Mouse (Mus musculus) neural tube, embryonic 13.5 days (tissue): ENCODE measurements at regions not wholly inside any gene's neighbourhood (a gene's known extent, or its start where the extent isn't known, plus 50 kb on each side); places are given as distances from the start of the nearest gene placed in this dataset.

Experiments
- ATAC-seq: fragments of 200-750 bp; cut with Nextera tagmentation; 2 replicates; pipeline ENCODE4 v1.8.0; 2017; ENCODE audit warnings: low read depth, mild to moderate bottlenecking, moderate TSS enrichment, moderate library complexity
- H3K27ac ChIP-seq: fragments of 300-500 bp; sonication (generic); replicated peaks from 2 replicates; pipeline ENCODE4 v1.5.1; 2015; ENCODE audit warnings: moderate library complexity, mild to moderate bottlenecking, inconsistent platforms
- H3K27me3 ChIP-seq: fragments of 300-500 bp; sonication (generic); 2 replicates; pipeline ENCODE4 v1.6.1; 2015; ENCODE audit warnings: mild to moderate bottlenecking, inconsistent platforms
- H3K36me3 ChIP-seq: fragments of 300-500 bp; sonication (generic); 2 replicates; pipeline ENCODE4 v1.6.1; 2015; ENCODE audit warnings: mild to moderate bottlenecking, inconsistent platforms
- H3K4me1 ChIP-seq: fragments of 300-500 bp; sonication (generic); replicated peaks from 2 replicates; pipeline ENCODE4 v1.6.1; 2015; ENCODE audit warnings: inconsistent platforms
- H3K4me2 ChIP-seq: fragments of 300-500 bp; sonication (generic); 2 replicates; pipeline ENCODE4 v1.6.1; 2015; ENCODE audit warnings: inconsistent platforms, mild to moderate bottlenecking, moderate library complexity
- H3K4me3 ChIP-seq: fragments of 300-500 bp; sonication (generic); 2 replicates; pipeline ENCODE4 v1.5.1; 2015; ENCODE audit warnings: mild to moderate bottlenecking, inconsistent platforms
- H3K9ac ChIP-seq: fragments of 300-500 bp; sonication (generic); 2 replicates; pipeline ENCODE4 v1.6.1; 2015; ENCODE audit warnings: moderate library complexity, mild to moderate bottlenecking, inconsistent platforms
- H3K9me3 ChIP-seq: fragments of 300-500 bp; sonication (generic); 2 replicates; pipeline ENCODE4 v1.6.1; 2016; ENCODE audit warnings: inconsistent platforms
- WGBS: fragments of 180-500 bp; shearing (Covaris S2); methylation state at CpG from one replicate; pipeline ENCODE4 v1.1.7; 2015; 5-methylcytosine and 5-hydroxymethylcytosine counted together

DNA sequence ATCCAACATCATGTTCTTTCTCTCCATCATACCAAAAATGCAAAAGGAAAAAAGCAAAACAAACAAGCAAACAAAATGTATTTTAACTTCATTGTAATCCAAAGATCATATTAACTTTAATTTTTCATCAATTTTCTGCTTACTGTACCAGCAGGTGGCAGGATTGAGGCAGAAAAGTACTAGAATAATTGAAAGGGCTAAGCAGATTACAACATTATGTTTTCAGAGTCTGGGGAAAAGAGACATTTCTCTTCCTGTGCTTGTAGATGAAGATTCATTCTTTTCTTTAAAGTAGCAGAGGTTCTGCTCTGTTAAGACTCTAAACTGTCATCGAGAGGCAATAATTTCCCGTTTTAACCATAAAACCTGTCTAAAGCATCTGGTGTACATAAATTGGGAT is 394.7 kb upstream of the Slitrk6 start:
- WGBS, result 58% methylated on average over 2 of the region's 2 CpGs
- no peaks in the 10 kb centered on the region for H3K4me1 ChIP-seq
- no peak overlapping the region for H3K4me3 ChIP-seq
- no peaks in the 10 kb centered on the region for H3K9me3 ChIP-seq
- ATAC-seq, result no peak
- H3K9ac ChIP-seq, result no peak overlapping the region
- H3K36me3 ChIP-seq, result no peaks in the 10 kb centered on the region
- H3K27ac ChIP-seq, result no peak overlapping the region
- no peaks in the 10 kb centered on the region for H3K27me3 ChIP-seq
- H3K4me2 ChIP-seq, result no peak overlapping the region

DNA sequence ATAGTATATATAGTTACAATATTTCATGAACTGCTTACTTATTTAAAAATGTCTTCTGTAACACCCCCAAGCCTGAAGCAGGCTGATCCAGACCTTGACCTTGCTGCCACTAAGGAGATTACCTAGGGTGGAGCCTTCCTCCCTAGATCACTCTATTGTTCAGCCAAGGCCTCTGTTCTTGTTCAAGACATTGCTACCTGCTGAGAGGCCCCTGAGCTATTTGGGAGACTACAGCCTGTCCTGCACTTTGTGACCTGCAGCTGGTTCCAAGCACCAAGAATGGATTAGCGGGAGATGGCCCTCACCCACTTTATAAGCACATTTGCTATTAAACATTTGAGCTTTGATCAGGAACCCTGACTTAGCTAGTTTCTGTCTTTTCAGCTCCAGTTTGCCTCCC is 361.7 kb upstream of the Slitrk6 start:
- ATAC-seq, result no peak
- H3K27me3 ChIP-seq, result no peaks in the 10 kb centered on the region
- H3K9ac ChIP-seq, result no peak overlapping the region
- H3K27ac ChIP-seq, result no peak overlapping the region
- WGBS, result 83% methylated on average over 1 of the region's 1 CpGs
- H3K4me3 ChIP-seq, result no peak overlapping the region
- no peak overlapping the region for H3K4me2 ChIP-seq
- H3K4me1 ChIP-seq, result no peaks in the 10 kb centered on the region
- H3K36me3 ChIP-seq, result no peaks in the 10 kb centered on the region
- no peaks in the 10 kb centered on the region for H3K9me3 ChIP-seq

GRCm38 (mm10) chr14:111103579-111103978 is 348.6 kb upstream of the Slitrk6 start:
- H3K4me3 ChIP-seq, result no peak overlapping the region
- no peaks in the 10 kb centered on the region for H3K9me3 ChIP-seq
- no peak overlapping the region for H3K9ac ChIP-seq
- no peak overlapping the region for H3K27ac ChIP-seq
- H3K27me3 ChIP-seq, result no peaks in the 10 kb centered on the region
- no peaks in the 10 kb centered on the region for H3K4me1 ChIP-seq
- no peak for ATAC-seq
- H3K4me2 ChIP-seq, result no peak overlapping the region
- no peaks in the 10 kb centered on the region for H3K36me3 ChIP-seq

DNA sequence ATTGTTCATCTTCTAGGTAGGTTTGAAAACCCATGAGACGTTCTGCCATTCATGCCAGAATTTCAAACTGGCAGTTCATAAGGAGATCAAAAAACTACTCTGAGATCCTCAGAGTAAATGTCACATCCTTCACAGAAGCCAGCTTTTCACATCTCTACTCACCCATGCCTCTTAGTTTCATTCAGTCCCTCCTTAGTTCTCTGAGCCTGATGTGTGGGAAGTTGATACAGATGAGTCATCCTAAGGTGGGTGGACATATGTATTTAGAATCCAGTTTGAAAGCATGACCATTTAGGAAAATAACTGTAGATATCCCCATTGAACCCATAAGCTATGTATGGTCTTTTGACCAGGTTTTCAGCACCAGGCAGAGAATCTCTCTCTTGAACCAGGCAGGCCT is 345.3 kb upstream of the Slitrk6 start:
- Histone ChIP-seq H3K27ac (no peak overlapping the region), H3K4me2 (no peak overlapping the region), H3K27me3 (no peaks in the 10 kb centered on the region), H3K4me1 (no peaks in the 10 kb centered on the region), H3K36me3 (no peaks in the 10 kb centered on the region), H3K4me3 (no peak overlapping the region), H3K9me3 (no peaks in the 10 kb centered on the region), H3K9ac (no peak overlapping the region)
- WGBS, result 88% methylated on average over 1 of the region's 1 CpGs
- ATAC-seq, result no peak

- 95% methylated on average over 5 of the region's 5 CpGs for WGBS
- H3K9ac ChIP-seq, result no peak overlapping the region
- H3K4me3 ChIP-seq, result no peak overlapping the region
- H3K27me3 ChIP-seq, result no peaks in the 10 kb centered on the region
- no peak overlapping the region for H3K27ac ChIP-seq
- ATAC-seq, result no peak
- H3K4me1 ChIP-seq, result no peaks in the 10 kb centered on the region
- H3K4me2 ChIP-seq, result no peak overlapping the region
- no peaks in the 10 kb centered on the region for H3K36me3 ChIP-seq
- H3K9me3 ChIP-seq, result no peaks in the 10 kb centered on the region
Observed at GRCm38 (mm10) chr14:111096229-111096628, 341.3 kb upstream of the Slitrk6 start.

DNA sequence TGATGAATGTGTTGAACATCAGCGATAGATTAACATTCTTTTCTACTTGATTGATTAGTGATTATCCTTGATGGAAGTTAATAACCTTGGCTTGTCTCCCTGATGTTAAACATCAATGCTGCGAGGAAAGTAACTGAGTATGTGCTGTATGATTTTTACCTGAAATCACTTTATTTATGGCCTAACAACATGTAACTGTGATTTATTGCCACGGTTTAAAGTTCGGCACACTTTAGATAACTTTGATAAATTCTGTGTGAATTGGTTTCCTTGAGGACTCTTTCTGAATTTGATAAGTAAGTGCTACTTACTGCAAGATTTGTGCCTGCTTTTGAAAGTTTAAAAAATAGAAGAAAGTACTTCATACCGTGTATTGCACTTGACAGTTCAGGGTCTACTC is 319.6 kb upstream of the Slitrk6 start:
- Histone ChIP-seq H3K36me3 (no peaks in the 10 kb centered on the region), H3K4me2 (no peak overlapping the region), H3K27me3 (no peaks in the 10 kb centered on the region), H3K9ac (no peak overlapping the region), H3K4me3 (no peak overlapping the region), H3K4me1 (no peaks in the 10 kb centered on the region), H3K9me3 (no peaks in the 10 kb centered on the region), H3K27ac (no peak overlapping the region)
- no peak for ATAC-seq
- WGBS, result 86% methylated on average over 5 of the region's 5 CpGs

- WGBS, result 73% methylated on average over 4 of the region's 4 CpGs
- peak; percentile 53 for ATAC-seq
Observed at GRCm38 (mm10) chr14:111073529-111073928, 318.6 kb upstream of the Slitrk6 start.

More at GRCm38 (mm10) chr14:111073529-111073928, 318.6 kb upstream of the Slitrk6 start:
- H3K9me3 ChIP-seq, result no peaks in the 10 kb centered on the region
- no peaks in the 10 kb centered on the region for H3K4me1 ChIP-seq
- no peak overlapping the region for H3K27ac ChIP-seq
- H3K36me3 ChIP-seq, result no peaks in the 10 kb centered on the region
- no peak overlapping the region for H3K4me2 ChIP-seq
- no peak overlapping the region for H3K4me3 ChIP-seq
- H3K27me3 ChIP-seq, result no peaks in the 10 kb centered on the region
- H3K9ac ChIP-seq, result no peak overlapping the region
